Mouse (Mus musculus) G1E (cell line): ENCODE data around the gene Adora2b. TPM values are rescaled to one million over a fixed set of nuclear protein-coding genes. Genes with fewer than 3 reads are reported as not detected.
"Not testable (repeated sequence)": the region's sequence is repeated elsewhere in the genome, so short reads cannot be mapped to it uniquely, and the experiment has no call there.

Experiments used
- ATAC-seq: 2 replicates; pipeline ENCODE4 v1.8.0; 2016; ENCODE audit warnings: mild to moderate bottlenecking; ENCODE audit not compliant: insufficient number of reproducible peaks, poor library complexity, low FRiP score, severe bottlenecking; ENCODE audit errors: extremely low read depth
- DNase-seq: peaks from one replicate; pipeline ENCODE4 v3.0.0; 2012; ENCODE audit warnings: low spot score
- H3K27me3 ChIP-seq: 2 replicates; pipeline ENCODE4 v1.6.1; 2012; ENCODE audit warnings: mild to moderate bottlenecking, low read length, inconsistent platforms; ENCODE audit not compliant: insufficient read depth
- H3K36me3 ChIP-seq: replicated peaks from 2 replicates; pipeline ENCODE3; 2012; ENCODE audit warnings: mild to moderate bottlenecking, inconsistent platforms
- H3K4me1 ChIP-seq: 2 replicates; pipeline ENCODE4 v1.6.1; 2012; ENCODE audit warnings: low read depth, low read length, inconsistent platforms, mixed read lengths; ENCODE audit not compliant: insufficient read depth
- H3K4me3 ChIP-seq: 2 replicates; pipeline ENCODE4 v1.5.1; 2012; ENCODE audit warnings: low read depth, mild to moderate bottlenecking, inconsistent platforms, low read length, moderate library complexity, mixed read lengths
- H3K9me3 ChIP-seq: replicated peaks from 2 replicates; pipeline ENCODE4 v1.6.1; 2012; ENCODE audit warnings: inconsistent platforms
- CTCF ChIP-seq: IDR thresholded peaks from 2 replicates; pipeline ENCODE4 v1.5.1; 2012; ENCODE audit warnings: low read depth, low read length, inconsistent platforms, mixed read lengths
- GATA1 ChIP-seq: IDR thresholded peaks from 2 replicates; pipeline ENCODE4 v1.6.1; 2012; ENCODE audit warnings: borderline replicate concordance, low read length, inconsistent platforms, mixed read lengths
- GATA2 ChIP-seq: IDR thresholded peaks from 2 replicates; pipeline ENCODE4 v1.6.1; 2012; ENCODE audit warnings: low read depth, low read length, inconsistent platforms, borderline replicate concordance
- POLR2AphosphoS5 ChIP-seq: IDR thresholded peaks from 2 replicates; pipeline ENCODE4 v1.6.1; 2012; ENCODE audit warnings: low read depth, low read length, inconsistent platforms; ENCODE audit not compliant: insufficient replicate concordance
- TAL1 ChIP-seq: conservative IDR thresholded peaks from 2 replicates; pipeline ENCODE4 v1.6.1; 2012; ENCODE audit warnings: low read depth, low read length, inconsistent platforms, mixed read lengths
- polyA plus RNA-seq: library from polyadenylated mRNA; stranded (reverse); fragments of >175 nt; gene quantifications from 2 replicates; pipeline ENCODE4 v1.2.3, GENCODE M21; 2012
- total RNA-seq, 2 experiments: library from RNA; stranded (forward) in 1 of 2; stranded (reverse) in 1 of 2; fragments of 200-1000 nt in 1 of 2; fragments of >200 nt in 1 of 2; fragmentation: Nextera tagmentation in 1 of 2; gene quantifications; 2 replicates each; pipeline ENCODE4 v1.2.3; 2014 to 2017

Adora2b gene
- total and polyA plus RNA-seq, 3 experiments, result 0.04 to 0.16 TPM; not detected in 1

DNA sequence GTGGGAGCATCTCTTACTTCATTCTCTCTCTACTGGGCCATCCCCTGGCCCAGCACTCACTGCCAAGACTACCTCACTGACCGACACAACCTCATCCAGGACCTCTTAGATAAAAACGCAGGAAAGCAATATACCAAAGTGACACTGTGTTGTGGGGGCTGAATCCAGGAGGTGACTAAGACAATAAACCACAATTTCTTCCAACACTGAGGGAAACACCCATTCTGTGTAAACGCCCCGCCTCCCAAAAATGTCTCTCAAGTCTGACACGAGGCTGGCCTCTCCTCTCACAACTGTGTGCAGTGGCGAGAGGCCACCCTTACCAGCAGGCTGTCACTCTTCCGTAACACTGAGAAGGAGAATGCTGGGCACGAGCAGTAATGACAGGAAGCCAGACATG, 19.6 kb downstream of the Adora2b start:
- H3K4me3 ChIP-seq, result no peak overlapping the region
- H3K36me3 ChIP-seq, result peaks cover 47% of the 10 kb centered on the region
- no peak for DNase-seq
- no peaks in the 10 kb centered on the region for H3K9me3 ChIP-seq
- ATAC-seq, result no peak
- peaks cover 15% of the 10 kb centered on the region for H3K4me1 ChIP-seq
- H3K27me3 ChIP-seq, result peaks cover 5% of the 10 kb centered on the region
- no peak for TF ChIP-seq CTCF
- no peak for TF ChIP-seq GATA1

- DNase-seq (no peak), ATAC-seq (no peak)
- no peaks in the 10 kb centered on the region for H3K9me3 ChIP-seq
- H3K4me3 ChIP-seq, result no peak overlapping the region
- TF ChIP-seq GATA2 (no peak), TAL1 (no peak), GATA1 (no peak), CTCF (no peak), POLR2AphosphoS5 (no peak)
- peaks cover 51% of the 10 kb centered on the region for H3K36me3 ChIP-seq
- H3K4me1 ChIP-seq, result peaks cover 15% of the 10 kb centered on the region
- no peaks in the 10 kb centered on the region for H3K27me3 ChIP-seq
Measured at GRCm38 (mm10) chr11:62269097-62269496, 20.3 kb downstream of the Adora2b start.

DNA sequence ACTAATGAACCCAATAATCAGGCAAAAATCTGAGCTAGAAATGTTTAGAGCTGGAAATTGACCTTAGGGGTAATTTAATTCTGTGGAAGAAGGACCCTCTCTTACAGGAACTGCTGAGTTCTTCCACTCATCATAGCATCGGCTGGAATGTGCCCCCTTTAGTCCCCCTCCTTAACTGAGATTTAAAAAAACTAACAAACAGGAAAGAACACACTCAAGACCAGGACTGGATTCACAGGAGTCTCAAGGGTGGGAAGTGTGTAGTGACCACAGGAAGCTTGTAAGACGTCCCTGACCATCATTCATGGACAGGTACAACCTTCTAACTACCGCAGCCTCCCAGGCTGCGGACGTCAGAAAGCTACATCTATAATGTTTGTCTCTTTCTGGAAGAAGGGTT, 22.1 kb downstream of the Adora2b start:
- ATAC-seq, result no peak
- TF ChIP-seq GATA2 (no peak), GATA1 (no peak), POLR2AphosphoS5 (no peak), TAL1 (no peak), CTCF (no peak)
- peaks cover 49% of the 10 kb centered on the region for H3K36me3 ChIP-seq

GRCm38 (mm10) chr11:62277086-62277485, 28.3 kb downstream of the Adora2b start:
- no peaks in the 10 kb centered on the region for H3K9me3 ChIP-seq
- ATAC-seq, result no peak

More for the DNA sequence above, 22.1 kb downstream of the Adora2b start:
- Histone ChIP-seq H3K4me1 (peaks cover 15% of the 10 kb centered on the region), H3K4me3 (no peak overlapping the region), H3K27me3 (no peaks in the 10 kb centered on the region), H3K9me3 (no peaks in the 10 kb centered on the region)
- no peak for DNase-seq

DNA sequence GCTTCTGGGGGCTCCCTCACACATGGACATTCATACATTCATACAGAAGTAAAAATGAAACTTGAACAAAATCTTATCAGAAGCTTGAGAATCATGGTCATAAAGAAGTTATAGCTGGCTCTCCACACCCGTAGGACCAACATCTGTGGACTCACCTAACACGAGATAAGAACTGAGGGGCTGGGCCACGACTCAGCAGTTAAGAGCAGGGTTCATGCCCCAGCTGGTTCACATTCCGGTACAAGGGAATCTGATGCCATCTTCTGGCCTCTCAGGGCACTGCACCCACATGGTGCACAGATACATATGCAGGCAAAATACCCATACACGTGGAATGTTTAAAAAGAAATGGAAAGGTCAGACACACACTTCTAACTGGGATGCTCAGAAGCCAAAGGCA, 29.2 kb downstream of the Adora2b start:
- Histone ChIP-seq H3K4me3 (no peak overlapping the region), H3K27me3 (no peaks in the 10 kb centered on the region)

More at GRCm38 (mm10) chr11:62277086-62277485, 28.3 kb downstream of the Adora2b start:
- TF ChIP-seq GATA1 (no peak), TAL1 (no peak), POLR2AphosphoS5 (no peak), CTCF (no peak), GATA2 (no peak)
- no peaks in the 10 kb centered on the region for H3K27me3 ChIP-seq
- DNase-seq, result no peak
- H3K36me3 ChIP-seq, result peaks cover 16% of the 10 kb centered on the region
- H3K4me3 ChIP-seq, result no peak overlapping the region
- H3K4me1 ChIP-seq, result peaks cover 21% of the 10 kb centered on the region

GRCm38 (mm10) chr11:62280675-62281600, 32.2 kb downstream of the Adora2b start, which contains the start of the genes Zswim7 and Ttc19:
Gene Zswim7, minus strand, starts transcription at chr11:62281375.
Gene Ttc19, plus strand, starts transcription at chr11:62281473.
- DNase-seq (peak; percentile 83), ATAC-seq (peak; percentile 67)
- Histone ChIP-seq H3K9me3 (no peaks in the 10 kb centered on the region), H3K4me3 (peak within 1 kb of the TSS; percentile 89), H3K4me1 (peaks cover 27% of the 10 kb centered on the region), H3K27me3 (no peaks in the 10 kb centered on the region), H3K36me3 (peaks cover 37% of the 10 kb centered on the region)
- no peak for TF ChIP-seq GATA2
- no peak for TF ChIP-seq TAL1
- TF ChIP-seq POLR2AphosphoS5, result no peak
- peak; percentile 35; the same call in 1 of the 2 replicates for TF ChIP-seq CTCF
- no peak for TF ChIP-seq GATA1

More for the DNA sequence above, 29.2 kb downstream of the Adora2b start:
- peaks cover 21% of the 10 kb centered on the region for H3K36me3 ChIP-seq
- no peaks in the 10 kb centered on the region for H3K9me3 ChIP-seq
- no peak for ATAC-seq
- TF ChIP-seq TAL1 (no peak), CTCF (peak; percentile 81)
- DNase-seq, result peak; percentile 27
- peaks cover 27% of the 10 kb centered on the region for H3K4me1 ChIP-seq

DNA sequence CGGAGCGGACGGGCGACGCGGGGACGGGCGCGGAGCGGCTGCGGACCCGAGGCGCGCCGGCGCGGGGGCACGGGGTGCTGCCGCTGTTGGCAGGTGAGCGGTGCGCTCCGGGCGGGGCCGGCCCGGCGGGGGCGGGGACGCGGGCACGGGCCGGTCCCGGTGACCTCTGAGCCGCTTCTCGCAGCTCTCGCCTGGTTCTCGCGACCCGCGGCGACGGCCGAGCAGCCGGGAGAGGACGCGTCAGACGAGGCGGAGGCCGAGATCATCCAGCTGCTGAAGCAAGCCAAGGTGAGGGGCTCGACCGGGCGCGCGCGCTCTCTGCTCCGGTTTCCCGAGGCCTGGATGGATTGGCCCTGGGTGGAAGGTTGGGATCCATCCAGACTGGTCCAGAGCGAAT, 32.8 kb downstream of the Adora2b start:
- Histone ChIP-seq H3K4me3 (peak overlapping the region; percentile 89), H3K27me3 (no peaks in the 10 kb centered on the region), H3K9me3 (no peaks in the 10 kb centered on the region), H3K4me1 (peaks cover 27% of the 10 kb centered on the region), H3K36me3 (peaks cover 40% of the 10 kb centered on the region)
- DNase-seq (peak; percentile 53), ATAC-seq (no peak)
- TF ChIP-seq CTCF, result no peak
- TF ChIP-seq GATA2, result no peak
- TF ChIP-seq GATA1, result no peak
- TF ChIP-seq TAL1, result no peak
- TF ChIP-seq POLR2AphosphoS5, result no peak

- Histone ChIP-seq H3K36me3 (peaks cover 56% of the 10 kb centered on the region), H3K4me1 (peaks cover 22% of the 10 kb centered on the region)
- H3K9me3 ChIP-seq, ATAC-seq, H3K4me3 ChIP-seq, DNase-seq, H3K27me3 ChIP-seq: not testable (repeated sequence)
Measured at GRCm38 (mm10) chr11:62284020-62284419, 35.2 kb downstream of the Adora2b start.
